Mouse (Mus musculus) limb, embryonic 10.5 days (tissue): ENCODE measurements at regions not wholly inside any gene's neighbourhood (a gene's known extent, or its start where the extent isn't known, plus 50 kb on each side); places are given as distances from the start of the nearest gene placed in this dataset.

ENCODE experiments used
- DNase-seq: peaks from one replicate; pipeline ENCODE4 v3.0.0-alpha.2; 2017; ENCODE audit warnings: low spot score
- H3K27ac ChIP-seq: fragments of 300-500 bp; sonication (generic); 2 replicates; pipeline ENCODE4 v1.5.1; 2016; ENCODE audit warnings: mild to moderate bottlenecking
- H3K27me3 ChIP-seq: fragments of 300-500 bp; sonication (generic); 2 replicates; pipeline ENCODE4 v1.6.1; 2016; ENCODE audit warnings: low read depth, mild to moderate bottlenecking; ENCODE audit not compliant: poor library complexity, severe bottlenecking
- H3K36me3 ChIP-seq: fragments of 300-500 bp; sonication (generic); 2 replicates; pipeline ENCODE4 v1.6.1; 2016; ENCODE audit warnings: mild to moderate bottlenecking, moderate library complexity
- H3K4me1 ChIP-seq: fragments of 300-500 bp; sonication (generic); 2 replicates; pipeline ENCODE4 v1.6.1; 2016
- H3K4me3 ChIP-seq: fragments of 300-500 bp; sonication (generic); 2 replicates; pipeline ENCODE4 v1.5.1; 2016; ENCODE audit warnings: mild to moderate bottlenecking, moderate library complexity
- H3K9me3 ChIP-seq: fragments of 300-500 bp; sonication (generic); replicated peaks from 2 replicates; pipeline ENCODE4 v1.6.1; 2016; ENCODE audit warnings: mild to moderate bottlenecking
- WGBS: fragments of 180-500 bp; shearing (Covaris S2); methylation state at CpG from one replicate; pipeline ENCODE4 v1.1.7; 2016; 5-methylcytosine and 5-hydroxymethylcytosine counted together

GRCm38 (mm10) chr11:39453329-39453952 is 1241.6 kb downstream of the Mat2b start:
- H3K4me1 ChIP-seq: no peaks in the 10 kb centered on the region
- DNase-seq: no peak
- H3K4me3 ChIP-seq: no peak overlapping the region
- H3K36me3 ChIP-seq: no peaks in the 10 kb centered on the region
- no peaks in the 10 kb centered on the region for H3K27me3 ChIP-seq
- H3K27ac ChIP-seq: no peak overlapping the region
- WGBS: 74% methylated on average over 5 of the region's 5 CpGs
- H3K9me3 ChIP-seq: no peaks in the 10 kb centered on the region

- Histone ChIP-seq H3K27me3 (no peaks in the 10 kb centered on the region), H3K9me3 (no peaks in the 10 kb centered on the region), H3K27ac (no peak overlapping the region), H3K36me3 (no peaks in the 10 kb centered on the region), H3K4me3 (no peak overlapping the region), H3K4me1 (no peaks in the 10 kb centered on the region)
- 76% methylated on average over 2 of the region's 2 CpGs for WGBS
- no peak for DNase-seq
Measured at GRCm38 (mm10) chr11:39446374-39446773, 1248.6 kb downstream of the Mat2b start.

- Histone ChIP-seq H3K36me3 (no peaks in the 10 kb centered on the region), H3K27me3 (no peaks in the 10 kb centered on the region), H3K4me1 (no peaks in the 10 kb centered on the region), H3K27ac (no peak overlapping the region), H3K9me3 (no peaks in the 10 kb centered on the region), H3K4me3 (no peak overlapping the region)
- WGBS: 87% methylated on average over 2 of the region's 2 CpGs
- DNase-seq: no peak
Measured at GRCm38 (mm10) chr11:39411691-39412090, 1283.3 kb downstream of the Mat2b start.

- Histone ChIP-seq H3K27me3 (no peaks in the 10 kb centered on the region), H3K9me3 (no peaks in the 10 kb centered on the region), H3K4me3 (no peak overlapping the region), H3K36me3 (no peaks in the 10 kb centered on the region), H3K27ac (no peak overlapping the region), H3K4me1 (no peaks in the 10 kb centered on the region)
- no peak for DNase-seq
- 93% methylated on average over 2 of the region's 2 CpGs for WGBS
Measured at GRCm38 (mm10) chr11:39411182-39411581, 1283.8 kb downstream of the Mat2b start.

- no peaks in the 10 kb centered on the region for H3K27me3 ChIP-seq
- no peaks in the 10 kb centered on the region for H3K9me3 ChIP-seq
- DNase-seq: no peak
- no peaks in the 10 kb centered on the region for H3K36me3 ChIP-seq
- H3K27ac ChIP-seq: no peak overlapping the region
- H3K4me3 ChIP-seq: no peak overlapping the region
- H3K4me1 ChIP-seq: no peaks in the 10 kb centered on the region
Measured at GRCm38 (mm10) chr11:39364827-39365226, 1330.2 kb downstream of the Mat2b start.

- 7% methylated on average over 1 of the region's 1 CpGs for WGBS
- Histone ChIP-seq H3K27ac (no peak overlapping the region), H3K4me1 (no peaks in the 10 kb centered on the region), H3K4me3 (no peak overlapping the region), H3K27me3 (no peaks in the 10 kb centered on the region), H3K9me3 (no peaks in the 10 kb centered on the region), H3K36me3 (no peaks in the 10 kb centered on the region)
- no peak for DNase-seq
Measured at GRCm38 (mm10) chr11:39350616-39351015, 1344.4 kb downstream of the Mat2b start.
